Mouse (Mus musculus) heart, postnatal 4 days (tissue): Measurements from ENCODE around the gene Odc1. TPM values are rescaled to one million over a fixed set of nuclear protein-coding genes. Genes with fewer than 3 reads are reported as not detected.

Source experiments
- DNase-seq: peaks from one replicate; pipeline ENCODE4 v3.0.0; 2021
- total RNA-seq, 2 experiments: library from RNA; stranded (reverse); gene quantifications; 2 replicates each; pipeline ENCODE4 v1.2.3; 2021

Odc1 gene
- total RNA-seq, 2 experiments from 2014 or later: 158 to 160 TPM

DNA sequence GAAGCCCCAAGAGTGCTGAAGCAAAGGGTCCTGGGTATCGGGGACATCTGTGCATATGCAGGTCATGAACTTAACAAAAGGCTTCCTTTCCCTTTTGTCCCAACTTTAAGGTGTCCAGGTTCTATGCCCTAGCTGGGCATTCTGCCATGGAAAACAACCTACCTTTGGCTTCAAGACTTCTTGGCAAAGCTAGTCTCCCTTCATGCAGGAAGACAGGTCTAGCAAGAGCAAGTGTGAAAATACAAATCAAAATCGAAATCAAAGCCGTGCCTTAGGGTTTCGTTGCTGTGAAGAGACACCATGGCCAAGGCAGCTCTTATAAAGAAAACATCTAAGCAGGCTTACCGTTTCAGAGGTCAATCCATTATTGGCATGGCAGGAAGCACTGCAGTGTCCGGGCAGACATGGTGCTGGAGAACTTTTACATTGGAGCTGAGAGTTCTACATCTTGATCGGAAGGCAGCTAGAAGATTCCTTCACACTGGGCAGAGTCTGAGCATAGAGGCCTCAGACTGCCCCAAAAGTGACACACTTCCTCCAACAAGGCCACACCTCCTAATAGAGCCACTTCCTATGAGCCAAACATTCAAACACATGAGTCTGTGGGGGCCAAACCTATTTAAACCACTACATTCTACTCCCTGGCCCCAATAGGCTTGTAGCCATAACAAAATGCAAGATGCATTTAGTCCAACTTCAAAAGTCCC, 44.5 kb downstream of the Odc1 start:
- no peak for DNase-seq

DNA sequence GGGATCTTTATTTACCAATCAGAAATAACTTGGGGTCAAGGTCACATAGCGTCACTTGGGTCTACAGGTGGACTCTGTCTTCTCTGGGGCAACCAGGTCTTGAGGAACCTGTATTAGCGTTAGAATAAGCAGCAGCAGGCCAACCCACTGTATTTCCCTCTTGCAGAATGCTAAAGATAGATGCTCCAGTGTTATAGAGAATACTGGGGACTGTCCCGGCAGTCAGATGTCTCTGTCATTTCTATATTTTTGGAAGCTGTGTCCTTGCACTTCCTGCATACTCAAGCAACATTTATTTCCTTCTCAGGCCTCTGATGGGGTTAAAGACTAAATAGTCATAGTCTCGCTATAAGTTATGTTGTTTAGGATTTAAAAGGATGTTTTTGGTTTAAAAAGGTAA, 46.7 kb downstream of the Odc1 start:
- DNase-seq: no peak

DNA sequence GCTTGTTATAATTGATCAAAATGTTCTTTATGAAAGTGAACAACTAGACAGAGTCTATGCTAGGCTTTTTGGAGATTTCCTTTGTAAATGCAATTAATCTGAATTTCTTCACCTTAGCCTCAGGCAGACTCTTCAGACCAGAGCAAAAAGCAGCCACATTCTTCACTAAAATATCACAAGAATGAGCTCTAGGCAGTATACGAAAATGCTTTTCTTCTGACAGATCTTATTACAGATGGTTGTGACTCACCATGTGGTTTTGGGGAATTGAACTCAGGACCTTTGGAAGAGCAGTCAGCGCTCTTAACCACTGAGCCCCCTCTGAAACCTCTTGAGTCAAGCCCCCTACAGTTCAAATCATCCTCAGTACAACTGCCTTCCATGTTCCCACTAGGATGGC, 49.4 kb downstream of the Odc1 start:
- no peak for DNase-seq

DNA sequence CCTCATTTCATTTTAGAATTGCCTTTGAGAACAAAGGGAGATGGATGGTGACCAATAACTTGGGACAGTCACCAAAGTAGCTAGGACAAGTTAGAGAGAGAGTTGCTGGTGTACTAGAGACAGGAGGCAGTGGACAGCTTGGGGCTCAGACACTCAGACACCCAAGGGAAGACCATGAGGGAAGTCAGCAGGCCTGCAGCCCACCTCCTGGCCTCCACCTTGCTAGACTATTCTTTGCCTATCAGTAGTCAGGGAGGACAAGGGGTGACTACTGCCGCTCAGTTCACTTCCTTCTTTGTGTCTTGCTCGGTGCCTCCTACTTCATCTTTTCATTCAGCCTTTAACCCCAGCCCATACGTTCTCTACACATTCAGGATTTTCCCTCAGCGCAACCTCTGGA, 50.1 kb downstream of the Odc1 start:
- no peak for DNase-seq

DNA sequence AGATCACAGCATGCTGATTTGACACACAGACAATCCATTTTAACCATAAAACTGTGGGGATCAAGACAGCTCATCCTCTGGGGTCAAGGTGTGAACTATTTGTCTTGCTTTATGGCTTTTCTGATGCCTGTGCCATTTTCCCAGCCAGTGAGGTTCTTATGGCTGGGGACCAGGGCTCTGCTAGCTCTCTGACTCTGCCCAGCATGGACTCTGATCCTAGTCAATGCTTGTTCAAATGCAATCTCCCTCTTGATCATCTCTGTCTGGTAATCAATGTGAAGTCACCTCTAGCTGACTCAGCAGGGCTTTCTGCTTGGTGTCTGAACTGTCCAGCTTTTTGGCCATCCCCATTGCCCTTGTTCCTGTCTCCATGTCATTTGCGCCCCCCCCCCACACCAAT, 50.6 kb downstream of the Odc1 start:
- DNase-seq: no peak

Other genes starting within 250 kb of the Odc1 start
- gene Atp6v1c2, start 215.4 kb upstream of the Odc1 start, total RNA-seq: not detected
- gene Nol10, start 196.3 kb upstream of the Odc1 start, total RNA-seq: 10 to 100 TPM; 10.4 to 11.3 TPM
- gene Hpcal1, start 146.1 kb downstream of the Odc1 start, total RNA-seq: 10 to 100 TPM; 17.9 to 19.8 TPM